Mouse (Mus musculus): ENCODE data around the gene Kctd2.
"Not testable (repeated sequence)": the region's sequence is repeated elsewhere in the genome, so short reads cannot be mapped to it uniquely, and the experiment has no call there.

Gene Kctd2

DNA sequence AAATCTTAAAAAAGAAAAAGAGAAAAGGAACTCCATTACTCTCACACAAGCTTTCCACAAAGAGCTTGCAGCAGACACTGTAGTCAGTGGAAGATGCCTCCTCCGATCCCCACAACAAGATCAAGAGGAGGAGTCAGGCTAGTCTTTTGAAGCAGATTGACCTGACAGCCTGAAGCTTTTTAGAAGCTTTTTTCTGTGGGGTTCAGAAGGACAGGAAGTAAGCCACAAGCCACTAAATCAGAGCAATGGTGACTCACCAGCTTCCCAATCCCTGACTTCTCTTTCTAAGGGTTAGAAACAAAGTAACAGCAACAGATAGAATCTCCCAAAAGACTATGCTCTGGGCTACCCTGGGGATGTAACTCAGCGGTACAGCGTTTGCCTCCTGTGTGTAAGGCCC lies 19.4 kb downstream of the Kctd2 start:
- DNase-seq (ENCODE audit: low spot score in 2 of 2): no peak

DNA sequence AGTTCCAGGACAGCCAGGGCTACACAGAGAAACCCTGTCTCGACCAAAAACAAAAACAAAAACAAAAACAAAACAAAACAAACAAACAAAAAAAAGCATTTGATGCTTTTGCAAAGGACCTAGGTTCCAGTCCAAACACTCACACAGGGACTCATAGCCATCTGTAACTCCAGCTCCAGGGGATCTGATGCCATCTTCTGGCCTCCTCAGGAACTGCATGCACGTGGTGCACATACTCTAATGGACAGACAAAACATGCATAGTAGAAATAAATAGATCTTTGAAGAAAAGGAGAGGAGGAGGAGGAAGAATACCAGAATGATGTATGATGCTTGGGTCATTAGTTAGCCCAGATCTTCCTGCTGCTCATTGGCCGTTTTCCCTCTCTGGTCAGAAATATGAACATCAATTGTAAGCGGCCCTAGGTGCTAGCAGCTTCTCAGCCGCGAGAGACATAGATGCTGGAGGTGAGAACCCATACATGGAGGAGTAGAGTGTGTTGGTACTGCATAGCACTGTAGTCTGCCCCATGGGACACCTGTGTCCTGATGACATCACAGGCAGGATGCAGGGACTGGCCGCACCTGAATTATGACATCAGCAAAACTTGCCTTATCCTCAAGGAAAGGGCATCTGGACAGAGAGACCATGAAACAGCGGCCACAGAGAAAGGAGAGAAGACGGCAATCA lies 20.1 kb downstream of the Kctd2 start, which contains the start of gene Trim80:
Gene Trim80 (plus strand): TSS at position 640 of the 690 bp plus-strand sequence.
- DNase-seq (ENCODE audit: low spot score in 2 of 2): no peak

GRCm38 (mm10) chr11:115441417-115441816 lies 21.5 kb downstream of the Kctd2 start:
- no peak for DNase-seq (ENCODE audit: low spot score in 2 of 2)

DNA sequence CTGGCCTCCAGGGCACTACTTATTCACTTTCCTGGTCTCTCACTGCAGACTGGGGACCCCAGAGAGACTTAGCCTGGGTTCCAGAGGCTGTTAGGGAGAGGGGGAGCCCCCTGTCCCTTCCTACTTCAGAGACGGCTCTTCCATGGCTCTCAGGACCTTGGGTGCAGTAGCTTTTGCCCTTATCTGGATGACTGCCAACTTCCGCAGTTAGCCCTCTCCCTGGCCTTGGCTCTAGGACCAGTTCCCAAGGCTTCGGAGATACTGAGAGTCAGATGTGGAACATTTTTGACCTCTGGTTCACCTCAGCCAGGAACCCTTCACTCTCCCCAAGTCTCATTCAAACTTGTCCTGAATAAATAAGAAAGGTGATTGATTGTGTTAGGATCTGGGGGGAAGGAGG lies 27.0 kb downstream of the Kctd2 start:
- DNase-seq (ENCODE audit: low spot score in 2 of 2): no peak

- DNase-seq (ENCODE audit: low spot score in 2 of 2): no peak
Observed at GRCm38 (mm10) chr11:115447321-115447885, 27.5 kb downstream of the Kctd2 start.

- DNase-seq (ENCODE audit: low spot score in 2 of 2): no peak
Observed at GRCm38 (mm10) chr11:115448075-115448474, 28.1 kb downstream of the Kctd2 start.

GRCm38 (mm10) chr11:115448998-115449397 lies 29.1 kb downstream of the Kctd2 start:
- DNase-seq (ENCODE audit: low spot score in 2 of 2): no peak

- no peak for DNase-seq (ENCODE audit: low spot score in 2 of 2)
Observed at GRCm38 (mm10) chr11:115450176-115450575, 30.2 kb downstream of the Kctd2 start.

GRCm38 (mm10) chr11:115451781-115452241 lies 31.9 kb downstream of the Kctd2 start:
- DNase-seq (ENCODE audit: low spot score in 2 of 2): no peak

DNA sequence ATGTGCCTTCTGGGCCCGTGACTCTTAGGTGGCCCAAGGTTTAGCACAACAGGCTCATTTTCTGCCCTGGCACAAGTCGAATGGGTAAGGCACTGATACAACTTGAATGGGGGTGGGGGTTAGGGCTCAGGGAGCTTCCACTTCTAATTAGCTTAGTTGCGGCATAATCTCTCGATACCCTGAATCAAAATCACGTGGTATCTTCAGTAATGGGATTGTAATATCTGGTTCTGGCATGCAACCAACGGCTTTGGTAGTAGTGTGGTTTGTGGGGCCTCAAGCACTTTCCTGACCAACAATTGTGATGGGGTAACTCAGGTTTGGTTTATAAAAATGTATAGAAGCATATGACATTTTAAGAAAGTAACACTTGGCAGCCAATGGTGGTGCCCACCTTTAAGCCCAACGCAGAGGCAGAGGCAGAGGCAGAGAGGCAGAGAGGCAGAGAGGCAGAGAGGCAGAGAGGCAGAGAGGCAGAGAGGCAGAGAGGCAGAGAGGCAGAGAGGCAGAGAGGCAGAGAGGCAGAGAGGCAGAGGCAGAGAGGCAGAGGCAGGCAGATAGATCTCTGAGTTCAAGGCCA lies 32.4 kb downstream of the Kctd2 start:
- no peak for DNase-seq (ENCODE audit: low spot score in 2 of 2)

DNA sequence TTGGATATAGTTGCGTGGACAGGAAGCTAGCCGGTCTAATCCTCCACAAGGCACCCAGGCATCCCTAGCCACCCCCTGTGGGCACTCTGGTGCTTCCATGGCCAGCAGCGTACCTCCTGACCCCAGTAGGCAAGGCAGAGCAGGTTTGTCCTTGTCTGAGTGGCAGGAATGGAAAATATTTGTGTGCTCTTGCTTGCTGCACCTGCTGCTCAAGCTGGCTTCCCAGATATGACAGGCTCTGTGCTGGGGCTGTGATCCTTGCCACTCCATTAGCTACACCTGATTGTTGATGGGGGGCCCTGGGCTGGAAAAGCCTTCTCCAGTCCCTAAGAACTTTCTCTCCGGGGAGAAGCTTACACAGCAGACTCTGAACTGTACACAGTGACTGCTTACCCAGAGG lies 33.4 kb downstream of the Kctd2 start:
- no peak for DNase-seq (ENCODE audit: low spot score in 2 of 2)

- not testable (repeated sequence) for DNase-seq (ENCODE audit: low spot score in 2 of 2)
Observed at GRCm38 (mm10) chr11:115454822-115455221, 34.9 kb downstream of the Kctd2 start.

DNA sequence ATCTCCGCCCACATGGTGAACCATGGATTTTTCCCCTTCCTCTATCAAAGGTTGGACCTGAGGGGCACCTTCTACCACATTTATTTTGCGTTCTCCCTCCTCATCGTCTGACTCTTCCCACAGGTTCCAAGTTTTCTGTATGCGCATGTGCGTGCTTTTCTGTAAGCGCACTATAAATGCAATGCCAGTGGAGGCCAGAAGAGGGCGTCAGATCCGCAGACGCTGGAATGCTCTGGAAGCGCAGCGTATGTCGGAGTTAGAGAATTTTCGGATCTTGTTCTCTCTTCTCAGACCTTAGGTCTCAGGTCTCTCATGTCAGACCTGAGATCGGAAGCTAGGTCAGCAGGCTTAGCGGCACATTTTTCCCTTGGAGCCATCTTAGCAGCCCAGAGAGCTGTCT lies 35.7 kb downstream of the Kctd2 start:
- no peak for DNase-seq (ENCODE audit: low spot score in 2 of 2)

DNA sequence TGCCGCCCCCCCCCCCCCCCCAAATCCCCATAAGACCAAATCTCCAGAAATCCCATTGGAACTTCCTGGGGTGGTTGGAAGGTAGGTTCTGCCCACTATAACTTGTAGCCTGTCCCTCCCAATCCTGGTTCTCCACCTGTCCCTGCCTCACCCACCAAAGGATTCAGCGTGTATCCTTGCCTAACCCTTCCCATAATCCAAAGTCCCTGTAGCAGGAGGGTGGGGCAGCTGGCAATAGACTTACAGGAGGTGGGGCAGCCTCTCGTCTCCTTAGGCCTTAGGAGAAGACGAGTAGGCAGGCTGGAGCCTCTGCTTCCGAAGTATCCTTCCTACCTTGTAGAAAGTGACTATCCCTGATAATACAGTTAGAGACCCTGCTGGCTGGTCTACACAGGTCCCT lies 36.3 kb downstream of the Kctd2 start:
- no peak for DNase-seq (ENCODE audit: low spot score in 2 of 2)

DNA sequence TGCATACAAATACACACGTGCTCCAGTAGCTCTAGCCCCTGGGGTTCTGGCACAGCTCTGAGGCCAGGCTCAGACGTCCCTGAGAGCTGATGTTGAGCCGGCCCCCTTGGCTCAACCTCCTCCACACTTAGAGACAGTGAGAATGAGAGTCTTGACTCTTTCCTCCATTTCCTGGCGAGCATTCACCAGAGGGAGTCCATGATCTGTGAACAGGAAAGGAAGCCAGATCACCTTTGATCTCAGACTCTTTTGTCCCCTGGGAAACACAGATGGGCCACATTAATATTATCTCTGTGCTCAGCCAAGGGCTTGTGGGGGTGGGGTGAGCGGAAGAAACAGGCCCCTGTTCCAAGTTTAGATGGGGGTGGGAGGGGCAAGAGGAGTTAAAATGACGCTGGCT lies 37.5 kb downstream of the Kctd2 start:
- DNase-seq (ENCODE audit: low spot score in 2 of 2): no peak

- DNase-seq (ENCODE audit: low spot score in 2 of 2): no peak
Observed at GRCm38 (mm10) chr11:115460976-115461375, 41.0 kb downstream of the Kctd2 start.

- DNase-seq (ENCODE audit: low spot score in 2 of 2): no peak
Observed at GRCm38 (mm10) chr11:115461846-115462242, 41.9 kb downstream of the Kctd2 start.

- no peak for DNase-seq (ENCODE audit: low spot score in 2 of 2)
Observed at GRCm38 (mm10) chr11:115462243-115462891, 42.4 kb downstream of the Kctd2 start, which contains the start of gene Slc16a5. Gene Slc16a5, plus strand, starts transcription at chr11:115462474.

DNA sequence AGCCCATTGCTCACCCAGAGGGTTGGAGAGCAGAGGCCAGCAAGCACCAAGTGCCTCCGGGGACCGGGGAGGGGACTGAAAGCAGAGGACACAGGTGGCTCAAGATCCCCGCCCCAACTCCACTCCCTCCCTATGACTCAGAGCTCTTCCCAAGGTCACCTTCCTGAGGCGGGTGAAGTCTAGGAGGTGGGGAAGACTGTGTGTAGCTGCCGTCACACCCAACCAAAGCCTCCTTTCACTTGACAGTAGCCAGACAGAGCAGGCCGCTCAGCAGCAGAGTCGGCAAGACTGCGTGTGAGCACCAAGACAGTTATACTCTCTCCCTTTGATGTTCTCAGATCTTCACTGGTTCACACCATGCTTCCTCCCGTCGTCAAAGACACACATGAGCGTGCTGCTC lies 43.5 kb downstream of the Kctd2 start:
- no peak for DNase-seq (ENCODE audit: low spot score in 2 of 2)

GRCm38 (mm10) chr11:115464851-115465250 lies 44.9 kb downstream of the Kctd2 start:
- no peak for DNase-seq (ENCODE audit: low spot score in 2 of 2)

DNA sequence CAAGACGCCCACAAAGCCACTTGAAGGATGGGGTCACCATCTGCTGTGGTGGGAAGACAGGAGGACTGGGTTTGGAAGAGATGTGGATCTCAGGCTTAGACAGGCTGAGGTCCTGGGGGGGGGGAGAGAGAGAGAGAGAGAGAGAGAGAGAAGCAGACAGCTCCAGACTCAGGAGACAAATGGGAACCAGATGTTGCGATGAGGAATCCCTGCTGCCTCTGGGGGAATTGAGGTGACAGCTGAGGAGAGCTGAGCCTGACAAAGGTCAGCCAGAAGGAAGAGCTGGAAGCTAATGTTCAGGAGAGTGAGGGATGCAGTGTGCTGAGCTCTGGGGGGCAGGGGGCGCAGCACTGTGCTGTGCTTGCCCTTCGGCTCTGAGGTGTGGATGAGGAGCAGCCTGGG lies 47.3 kb downstream of the Kctd2 start:
- DNase-seq (ENCODE audit: low spot score in 2 of 2): no peak

- DNase-seq (ENCODE audit: low spot score in 2 of 2): no peak
Observed at GRCm38 (mm10) chr11:115472183-115472582, 52.3 kb downstream of the Kctd2 start.
